Mouse (Mus musculus) lung, postnatal 0 days (tissue): ENCODE measurements around the gene Olfr15.

Experiments
- CTCF ChIP-seq: IDR thresholded peaks from 2 replicates; pipeline ENCODE4 v1.5.1; 2016; ENCODE audit warnings: antibody characterized with exemption, mild to moderate bottlenecking
- EP300 ChIP-seq: IDR thresholded peaks from 2 replicates; pipeline ENCODE4 v1.6.1; 2016; ENCODE audit warnings: antibody characterized with exemption, mild to moderate bottlenecking, control low read depth

DNA sequence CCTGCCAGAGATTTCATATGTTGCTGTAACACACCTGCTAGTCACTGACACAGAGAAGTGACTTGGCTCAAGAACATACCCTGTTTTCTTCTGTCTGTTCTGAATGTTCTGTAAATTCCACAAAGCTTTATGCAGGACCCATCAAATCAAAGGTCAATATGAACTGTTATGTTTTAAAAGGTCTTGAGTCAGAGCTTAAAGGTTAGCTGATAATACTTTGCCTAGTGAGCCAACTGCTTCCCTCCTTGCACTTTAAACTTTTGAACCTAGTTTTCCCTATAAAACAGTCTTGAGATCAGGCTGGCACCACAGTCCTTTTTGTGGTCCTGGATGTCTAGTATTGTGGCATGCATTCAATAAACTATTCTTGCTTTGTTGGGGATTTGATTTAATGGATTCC lies 42.3 kb upstream of the Olfr15 start:
- TF ChIP-seq CTCF (no peak), EP300 (no peak)
